In the genomic region with DNA sequence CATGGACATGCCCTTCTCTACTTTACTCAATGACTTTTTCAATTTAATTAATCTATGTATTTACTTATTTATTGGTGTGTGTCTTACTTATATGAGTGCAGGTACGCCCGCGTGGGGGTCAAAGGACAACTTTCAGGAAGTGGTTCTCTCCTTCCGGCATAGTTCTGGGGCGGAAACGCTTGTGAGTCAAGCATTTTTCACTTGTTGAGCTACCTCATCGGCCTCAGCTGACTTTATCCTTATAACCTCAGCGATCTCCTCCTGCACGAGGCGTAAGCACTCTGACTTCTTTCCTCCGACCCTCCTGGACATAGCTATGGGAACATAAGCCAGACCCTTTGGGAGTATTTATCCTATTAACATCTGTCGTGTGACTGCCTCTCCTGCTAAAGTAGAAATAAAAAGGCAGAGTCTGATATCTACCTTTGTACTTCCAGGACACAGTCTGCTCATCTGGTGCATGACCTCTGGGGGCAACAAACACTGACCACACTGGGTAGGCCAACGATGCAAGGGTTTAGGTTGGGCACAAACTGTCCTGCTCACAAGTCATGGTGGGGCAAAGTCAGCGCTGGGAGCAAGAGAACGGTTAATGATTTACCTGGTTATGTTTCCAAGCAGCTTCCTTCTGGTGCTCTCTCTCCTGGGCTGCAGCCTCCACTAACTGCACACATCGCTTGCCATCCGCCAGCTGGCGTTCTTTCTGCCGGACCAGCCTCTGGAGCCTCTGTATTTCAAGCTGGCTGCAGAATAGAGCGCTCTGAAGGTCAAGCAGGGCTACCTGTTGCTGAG, we compare ENCODE assay signal across 13 mouse cellular contexts.
A peak's percentile ranks its signal among the peaks of the same experiment; 100 is the strongest.
DNase-seq lines count a peak whose midpoint lies in the region; ATAC-seq lines count a peak whose summit lies in the region.
"Had no signal": no experiment of that assay in that cellular context is flagged by ENCODE, and none has a peak within 500 bp of the region (broad histone marks: within the 10 kb centered on the region; RNA-seq: fewer than 3 reads in every experiment).

No protein-coding gene starts in this region.

- H3K9me3 ChIP-seq in intestine, embryonic 14.5 days (ENCODE audit: control insufficient read depth, low read length) = no peaks in the 10 kb centered on the region
- no peaks in the 10 kb centered on the region for H3K9me3 ChIP-seq in liver, embryonic 16.5 days (replicated peaks; ENCODE audit: control insufficient read depth, low read length)
- H3K9me3 ChIP-seq: neural tube, embryonic 13.5 days had no signal

- H3K9ac ChIP-seq in intestine, embryonic 14.5 days (ENCODE audit: low read length) = no peak overlapping the region
- no peak overlapping the region for H3K9ac ChIP-seq in liver, embryonic 16.5 days (ENCODE audit: low read depth, low read length)
- H3K9ac ChIP-seq: neural tube, embryonic 13.5 days had no signal

- H3K36me3 ChIP-seq in intestine, embryonic 14.5 days (ENCODE audit: control insufficient read depth, insufficient read depth, low read length) = peaks cover 67% of the 10 kb centered on the region
- H3K36me3 ChIP-seq in liver, embryonic 16.5 days (ENCODE audit: control insufficient read depth, insufficient read depth) = no peaks in the 10 kb centered on the region; the same call in 1 of the 2 replicates

- no peak overlapping the region for H3K27ac ChIP-seq in intestine, embryonic 14.5 days (ENCODE audit: low read depth)
- peak overlapping the region; percentile 68 for H3K27ac ChIP-seq in liver, embryonic 16.5 days (ENCODE audit: low read length)
- H3K27ac ChIP-seq: neural tube, embryonic 13.5 days had no signal

- no peak overlapping the region for H3K4me2 ChIP-seq in intestine, embryonic 14.5 days (ENCODE audit: low read length)
- H3K4me2 ChIP-seq in liver, embryonic 16.5 days (ENCODE audit: low read depth, low read length) = no peak overlapping the region
- H3K4me2 ChIP-seq: neural tube, embryonic 13.5 days had no signal

- no peak for DNase-seq in intestine, embryonic 14.5 days (ENCODE audit: low spot score)
- DNase-seq in kidney, adult 11 months = peak; percentile 97
- peak; percentile 80 to 96 for DNase-seq in kidney, postnatal 25 days
- DNase-seq in cerebellum, postnatal 36 days = no peak
- no peak for DNase-seq in spleen, postnatal 4 days (ENCODE audit: low spot score in 2 of 2)
- DNase-seq in cerebellum, adult 8-10 months = no peak
- DNase-seq: gastrocnemius, postnatal 25 days; lung, adult 2 months; retina, postnatal 1 day had no signal

- WGBS in intestine, embryonic 14.5 days = 80% methylated on average over 20 of the region's 20 CpGs
- 65% methylated on average over 20 of the region's 20 CpGs for WGBS in liver, embryonic 16.5 days (ENCODE audit: insufficient replicate concordance)

- ATAC-seq in intestine, embryonic 14.5 days (replicated peaks; ENCODE audit: low FRiP score, low TSS enrichment, low read depth) = peak; percentile 82
- peak; percentile 97 for ATAC-seq in liver, embryonic 16.5 days (ENCODE audit: low read depth)
- ATAC-seq: forebrain, embryonic 16.5 days; midbrain, embryonic 16.5 days had no signal

- H3K4me1 ChIP-seq in intestine, embryonic 14.5 days (replicated peaks; ENCODE audit: control insufficient read depth, insufficient read depth, low read length) = no peaks in the 10 kb centered on the region
- H3K4me1 ChIP-seq in liver, embryonic 16.5 days (ENCODE audit: control insufficient read depth, low read depth, low read length) = no peaks in the 10 kb centered on the region

- no peak overlapping the region for H3K4me3 ChIP-seq in intestine, embryonic 14.5 days (ENCODE audit: low read depth, low read length)
- no peak overlapping the region for H3K4me3 ChIP-seq in liver, embryonic 16.5 days (ENCODE audit: low read depth, low read length)
- H3K4me3 ChIP-seq: neural tube, embryonic 13.5 days had no signal

- no peaks in the 10 kb centered on the region for H3K27me3 ChIP-seq in intestine, embryonic 14.5 days (replicated peaks; ENCODE audit: control insufficient read depth, insufficient read depth, low read length)
- no peaks in the 10 kb centered on the region for H3K27me3 ChIP-seq in liver, embryonic 16.5 days (ENCODE audit: control insufficient read depth, insufficient read depth, low read depth, low read length)
- H3K27me3 ChIP-seq: neural tube, embryonic 13.5 days had no signal

Comparison
In these comparisons a context has a peak if more than half of its experiments do, and no peak if none do; other contexts are left out.
1. DNase-seq: peak in kidney, adult 11 months (single experiment) and kidney, postnatal 25 days (2 of 2); none in intestine, embryonic 14.5 days (single experiment), cerebellum, postnatal 36 days (0 of 2), spleen, postnatal 4 days (0 of 2) and cerebellum, adult 8-10 months (single experiment).